ENCODE assay signal across 8 mouse cellular contexts in the genomic region with DNA sequence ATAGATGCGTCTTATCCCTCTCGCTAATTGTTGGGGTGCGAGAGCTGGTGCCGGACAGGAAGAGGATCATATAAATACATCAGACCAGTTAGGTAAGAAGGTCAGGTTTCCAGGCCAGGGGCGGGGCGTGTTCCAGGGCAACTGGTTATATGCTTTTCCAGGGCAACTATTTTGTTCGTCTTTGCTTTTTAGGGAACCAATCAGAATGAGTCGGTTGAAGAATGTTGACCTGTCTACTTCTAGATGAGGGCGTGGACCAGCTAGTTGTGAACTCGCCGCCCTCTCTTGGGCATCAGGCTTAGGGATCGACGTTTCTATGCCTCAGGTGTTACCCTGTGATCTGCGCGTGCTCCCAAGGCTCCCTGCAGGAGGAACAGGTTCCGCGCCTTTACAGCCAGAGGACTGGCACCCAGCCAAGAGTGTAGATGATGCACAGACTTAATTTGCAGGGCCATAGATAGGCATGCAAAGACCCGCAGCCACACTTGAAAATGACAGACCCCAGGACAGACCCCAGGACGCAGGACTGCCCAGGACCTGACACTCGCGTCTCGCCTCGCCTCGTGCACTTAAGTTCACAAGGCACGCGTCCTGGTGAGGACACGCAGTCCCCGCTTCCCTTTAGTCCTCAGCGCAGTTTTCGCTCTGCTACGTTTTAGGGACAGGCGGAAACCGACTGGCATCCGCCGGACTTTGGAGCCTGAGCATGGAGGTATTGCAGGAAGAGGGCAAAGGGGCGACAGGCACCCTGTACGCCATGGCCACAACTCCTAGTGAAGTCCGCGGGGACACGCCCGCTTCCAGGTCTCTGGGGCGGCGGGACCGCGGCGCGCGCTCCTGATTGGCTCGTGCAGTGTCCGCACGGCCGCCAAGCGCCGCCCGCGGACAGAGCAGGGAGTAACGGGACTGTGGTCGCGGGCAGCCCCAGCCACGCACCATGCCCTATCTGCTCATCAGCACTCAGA. TPM values are rescaled to one million over a fixed set of nuclear protein-coding genes. Genes with fewer than 3 reads are reported as not detected.
DNase-seq lines count a peak whose midpoint lies in the region; ATAC-seq and TF ChIP-seq lines count a peak whose summit lies in the region.

Gene Gchfr (plus strand): TSS at position 873 of the 965 bp plus-strand sequence.

- H3K27ac ChIP-seq in bone marrow macrophage, adult 2 months (ENCODE audit: insufficient read depth, low read depth, low read length), result no peak within 1 kb of the TSS
- no peak within 1 kb of the TSS for H3K27ac ChIP-seq in heart, embryonic 16.5 days (ENCODE audit: low read length)

- no peak for TF ChIP-seq CTCF in bone marrow macrophage, adult 2 months (IDR thresholded peaks at IDR 0.05; ENCODE audit: low read depth, low read length)

- peak within 1 kb of the TSS; percentile 99 for H3K4me2 ChIP-seq in heart, embryonic 16.5 days (ENCODE audit: low read depth, low read length)

- peaks cover 61% of the 10 kb centered on the region for H3K27me3 ChIP-seq in erythroblast, embryonic 14.5 days (ENCODE audit: control insufficient read depth)
- H3K27me3 ChIP-seq in heart, embryonic 16.5 days (ENCODE audit: control insufficient read depth, insufficient read depth, low read length), result 0 out of 2 replicates have a peak, but pooled peaks cover 2% of the 10 kb centered on the region

- H3K36me3 ChIP-seq in erythroblast, embryonic 14.5 days (ENCODE audit: control insufficient read depth), result peaks cover 5% of the 10 kb centered on the region
- no peaks in the 10 kb centered on the region for H3K36me3 ChIP-seq in heart, embryonic 16.5 days (ENCODE audit: control insufficient read depth, insufficient read depth)

- no peak for TF ChIP-seq POLR2A in bone marrow macrophage, adult 2 months (IDR thresholded peaks at IDR 0.05; ENCODE audit: borderline replicate concordance, low read depth, low read length)

- under 1% methylated on average over 60 of the region's 60 CpGs for WGBS in heart, embryonic 16.5 days

- ATAC-seq in frontal cortex, adult (ENCODE audit: low TSS enrichment), result peak; percentile 91
- ATAC-seq in heart, embryonic 16.5 days (replicated peaks; ENCODE audit: extremely low read depth, insufficient read depth, low FRiP score), result peak; percentile 79

- H3K9me3 ChIP-seq in erythroblast, embryonic 14.5 days (ENCODE audit: control insufficient read depth, low read length), result peaks cover 6% of the 10 kb centered on the region
- H3K9me3 ChIP-seq in heart, embryonic 16.5 days (replicated peaks; ENCODE audit: control insufficient read depth, low read length), result no peaks in the 10 kb centered on the region

- H3K4me1 ChIP-seq in bone marrow macrophage, adult 2 months (ENCODE audit: control insufficient read depth, insufficient read depth, low read length), result peaks cover 26% of the 10 kb centered on the region
- peaks cover 35% of the 10 kb centered on the region for H3K4me1 ChIP-seq in erythroblast, embryonic 14.5 days (ENCODE audit: control insufficient read depth)
- H3K4me1 ChIP-seq in heart, embryonic 16.5 days (ENCODE audit: control insufficient read depth, insufficient read depth, low read length), result peaks cover 16% of the 10 kb centered on the region

- H3K4me3 ChIP-seq in bone marrow macrophage, adult 2 months (ENCODE audit: insufficient read depth, low read length), result peak within 1 kb of the TSS; percentile 61
- peak within 1 kb of the TSS; percentile 67 for H3K4me3 ChIP-seq in erythroblast, embryonic 14.5 days (replicated peaks)
- H3K4me3 ChIP-seq in heart, embryonic 16.5 days (ENCODE audit: low read length), result peak within 1 kb of the TSS; percentile 66

- DNase-seq in frontal cortex, postnatal 25 days (ENCODE audit: low spot score in 2 of 2), result no peak
- DNase-seq in kidney, postnatal 10 days, result peak; percentile 86
- DNase-seq in lung, postnatal 25 days (ENCODE audit: low spot score), result peak; percentile 59
- peak; percentile 82 for DNase-seq in retina, postnatal 1 day

- peak within 1 kb of the TSS; percentile 74 for H3K9ac ChIP-seq in heart, embryonic 16.5 days (ENCODE audit: low read length)

RNA-seq across cellular contexts. Expression of gene Gchfr, which starts in this region (rescaled TPM):
- not detected in 2 replicates for polyA plus RNA-seq in bone marrow macrophage, adult 2 months (2012; ENCODE audit: insufficient read depth, insufficient read length, missing spikeins)
- 0.20 and 0.22 TPM in 2 replicates for polyA plus RNA-seq in erythroblast, embryonic 14.5 days (2012)
- polyA plus RNA-seq in heart, embryonic 16.5 days (2015; fragmentation: Nextera tagmentation; extraction: Ambion mirVana), result 5.5 and 6.9 TPM in 2 replicates

Comparison
In these comparisons a context has a peak if more than half of its experiments do, and no peak if none do; other contexts are left out.
1. DNase-seq: peak in kidney, postnatal 10 days (single experiment), lung, postnatal 25 days (single experiment) and retina, postnatal 1 day (single experiment); none in frontal cortex, postnatal 25 days (0 of 2).
2. Peak in every context shown above with its lines, with median percentiles within 50 percentile points of each other: H3K4me3 ChIP-seq.